Mouse (Mus musculus) stomach, embryonic 14.5 days (tissue): ENCODE results near the gene Alg2. TPM values are rescaled to one million over a fixed set of nuclear protein-coding genes. Genes with fewer than 3 reads are reported as not detected.

ENCODE experiments used
- polyA plus RNA-seq: library from polyadenylated mRNA; unstranded; fragments of >200 nt; fragmentation: Nextera tagmentation; extraction: Ambion mirVana; gene quantifications from 2 replicates; pipeline ENCODE4 v1.2.1, GENCODE M21; 2014

Gene Alg2
- polyA plus RNA-seq, 1 experiment from 2014 or later = 77.9 TPM

Other genes with a start within 250 kb of the Alg2 start
- 45.0 and 48.2 TPM in 2 replicates for gene Tgfbr1, start 121.1 kb downstream of the Alg2 start, polyA plus RNA-seq
- 378 and 409 TPM in 2 replicates for gene Sec61b, start 325 bp upstream of the Alg2 start, polyA plus RNA-seq